Mouse (Mus musculus): Measurements from ENCODE around the gene Ncoa1. TPM values are rescaled to one million over a fixed set of nuclear protein-coding genes. Genes with fewer than 3 reads are reported as not detected.

Ncoa1 gene
- polyA plus RNA-seq, 1 experiment = 59.6 TPM

DNA sequence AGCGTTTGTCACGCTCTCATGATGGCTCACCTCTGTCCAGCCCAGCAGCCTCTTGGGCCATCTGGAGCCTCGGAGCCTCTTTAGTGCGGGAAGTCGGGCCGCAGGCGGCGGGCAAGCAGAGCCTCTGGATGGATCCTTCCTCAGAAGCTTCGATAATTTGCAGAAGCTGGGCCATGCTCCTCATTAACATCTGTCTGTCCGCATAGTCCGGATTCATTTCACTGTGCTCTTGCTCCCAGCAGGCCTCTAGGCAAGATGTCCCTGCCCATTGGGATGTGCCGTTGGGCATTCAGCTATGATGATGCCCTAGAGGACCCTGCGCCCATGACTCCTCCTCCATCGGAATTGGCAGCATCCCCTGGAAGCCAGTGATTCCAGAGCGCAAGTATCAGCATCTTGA is 239.5 kb downstream of the Ncoa1 start:
- no peak for DNase-seq (ENCODE audit: extremely low spot score in 1 of 2, low spot score in 1 of 2)

DNA sequence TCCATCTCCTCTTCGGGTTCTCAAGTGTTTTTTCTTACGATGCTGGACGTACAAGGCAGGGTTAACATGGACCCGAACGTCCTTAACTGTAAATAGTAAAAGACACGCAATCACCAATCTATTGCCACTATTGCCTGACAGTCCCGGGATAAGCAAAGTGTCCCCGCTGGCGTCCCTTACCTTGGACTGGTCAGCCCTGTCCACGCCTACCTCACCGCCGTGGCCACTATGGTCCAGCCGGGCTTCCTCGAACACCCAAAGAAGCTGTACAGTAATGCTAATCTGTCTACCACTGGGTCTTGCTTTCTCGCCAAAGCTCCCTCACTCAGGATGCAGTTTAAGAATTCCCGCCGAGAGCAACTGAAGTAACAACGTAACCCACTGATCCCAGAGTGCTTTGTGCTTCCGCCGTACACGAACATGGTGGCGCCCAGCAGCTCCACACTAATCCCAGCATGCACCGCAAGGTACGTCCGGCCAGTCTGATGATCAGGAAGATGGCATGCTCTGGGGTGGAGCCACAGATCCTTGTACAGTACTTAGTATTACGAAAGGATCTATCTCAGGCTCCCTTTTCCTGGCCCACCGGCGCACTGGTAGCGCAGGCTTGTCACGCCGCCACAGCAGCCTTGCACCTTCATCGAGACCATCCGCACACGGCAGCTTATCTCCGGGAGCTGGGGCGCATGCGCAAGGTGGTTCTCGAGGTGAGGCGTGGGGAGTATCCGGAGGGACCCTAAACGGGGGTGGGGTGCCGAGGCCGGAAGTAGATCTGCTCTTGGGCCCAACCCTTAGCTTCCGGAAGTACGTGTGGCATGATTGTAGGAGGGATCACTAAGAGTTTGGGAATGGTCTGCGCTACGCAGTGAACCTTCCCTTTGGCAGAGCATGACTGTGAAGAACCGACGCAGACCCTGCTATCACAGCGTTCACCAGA is 243.1 kb downstream of the Ncoa1 start, which contains the start of the genes Ptrhd1 and Cenpo:
Gene Ptrhd1 (plus strand): TSS at position 456 of the 937 bp plus-strand sequence.
Gene Cenpo (minus strand): TSS at position 723 of the 937 bp plus-strand sequence.
- DNase-seq (ENCODE audit: extremely low spot score in 1 of 2, low spot score in 1 of 2) = peak; percentile 95 to 97

DNA sequence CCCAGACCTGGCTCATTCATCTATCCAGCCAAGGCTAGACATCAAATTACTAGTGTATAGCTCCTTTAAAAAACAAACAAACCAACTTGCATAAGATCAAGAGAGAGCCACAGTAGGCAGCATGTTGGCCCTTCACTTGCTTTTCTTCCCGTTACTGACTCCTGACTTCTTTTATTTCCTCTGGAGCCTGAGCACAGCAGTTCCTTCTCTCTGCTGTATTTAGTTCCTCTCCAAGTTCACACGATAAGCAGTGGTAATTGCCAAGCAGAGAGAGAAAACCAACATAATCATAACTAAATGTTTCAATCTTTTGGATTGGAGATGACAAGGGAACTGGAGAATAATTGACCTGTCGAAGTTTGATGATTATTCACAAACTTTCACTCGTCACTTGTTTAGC is 244.2 kb downstream of the Ncoa1 start:
- no peak for DNase-seq (ENCODE audit: extremely low spot score in 1 of 2, low spot score in 1 of 2)

DNA sequence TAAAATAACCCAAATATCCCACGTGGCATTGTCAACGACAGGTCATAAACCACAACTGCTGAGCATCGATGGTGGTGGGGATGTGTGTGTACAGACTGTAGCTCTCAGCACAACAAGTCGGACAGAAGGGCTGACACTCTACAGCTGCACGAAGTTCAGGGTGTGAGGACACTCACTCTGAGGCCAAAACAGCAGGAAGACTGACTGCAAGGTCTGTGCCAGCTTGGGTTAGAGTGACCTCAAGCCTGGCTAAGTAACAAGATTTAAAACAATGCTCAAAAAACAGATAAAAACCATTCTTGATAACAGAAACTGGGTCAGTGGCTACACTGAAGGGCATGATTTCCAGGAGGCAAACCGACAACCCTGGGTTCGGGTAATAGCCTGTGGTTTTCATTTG is 246.8 kb downstream of the Ncoa1 start:
- no peak for DNase-seq (ENCODE audit: extremely low spot score in 1 of 2, low spot score in 1 of 2)

DNA sequence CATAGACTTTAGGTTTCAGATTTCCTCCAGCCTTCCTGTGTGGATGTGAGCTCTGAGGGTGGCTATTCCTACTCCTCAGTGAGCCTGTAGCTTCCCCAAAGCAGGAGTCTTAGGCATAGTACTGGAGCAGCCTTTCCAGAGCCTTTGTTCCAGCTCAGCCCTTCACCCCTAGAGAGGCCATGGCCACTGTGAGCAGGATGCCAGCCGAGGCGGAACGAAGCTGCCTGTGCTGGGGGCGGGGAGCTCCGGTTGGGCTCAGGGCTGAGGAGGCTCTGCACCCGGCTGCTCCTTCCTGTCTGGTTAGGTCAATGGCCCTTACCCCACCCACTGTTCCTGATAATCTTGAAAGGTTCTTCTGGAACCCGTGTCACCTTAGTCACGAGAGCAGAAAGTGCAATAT is 264.1 kb downstream of the Ncoa1 start:
- no peak for DNase-seq (ENCODE audit: extremely low spot score in 1 of 2, low spot score in 1 of 2)

DNA sequence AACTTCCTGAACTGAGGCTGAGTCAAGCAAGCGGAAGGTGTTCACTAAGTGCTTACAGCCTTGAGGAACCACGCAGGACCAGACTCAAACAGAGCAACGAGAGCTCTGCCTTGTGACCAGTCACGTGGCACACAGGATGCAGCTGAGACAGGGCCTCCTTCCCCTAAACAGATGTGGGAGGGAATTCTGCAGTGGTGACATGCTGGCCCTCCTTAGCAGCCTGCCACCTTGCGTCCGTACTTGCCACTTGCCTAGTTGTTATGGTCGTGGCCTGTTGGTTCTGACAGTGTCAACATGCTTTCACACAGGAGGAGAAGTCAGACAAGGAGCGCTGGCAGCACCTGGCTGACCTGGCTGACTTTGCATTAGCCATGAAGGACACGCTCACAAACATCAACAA is 265.8 kb downstream of the Ncoa1 start:
- no peak for DNase-seq (ENCODE audit: extremely low spot score in 1 of 2, low spot score in 1 of 2)

DNA sequence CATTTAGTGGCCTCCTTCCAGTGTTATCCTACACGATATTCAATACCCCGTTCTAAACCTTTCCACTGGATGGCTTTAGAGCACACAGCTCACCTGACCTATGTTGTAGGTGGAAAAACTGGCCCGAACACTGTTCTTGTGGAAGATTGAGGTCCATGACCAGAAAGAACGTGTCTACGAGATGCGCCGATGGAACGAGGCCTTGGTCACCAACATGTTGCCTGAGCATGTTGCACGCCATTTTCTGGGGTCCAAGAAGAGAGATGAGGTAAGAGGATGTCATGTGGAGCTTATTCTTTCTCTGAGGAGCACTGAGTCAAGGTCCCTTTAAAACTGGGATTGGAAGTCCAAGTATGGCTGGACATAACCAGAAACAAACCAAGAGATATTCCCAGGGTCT is 267.8 kb downstream of the Ncoa1 start:
- no peak for DNase-seq (ENCODE audit: extremely low spot score in 1 of 2, low spot score in 1 of 2)

DNA sequence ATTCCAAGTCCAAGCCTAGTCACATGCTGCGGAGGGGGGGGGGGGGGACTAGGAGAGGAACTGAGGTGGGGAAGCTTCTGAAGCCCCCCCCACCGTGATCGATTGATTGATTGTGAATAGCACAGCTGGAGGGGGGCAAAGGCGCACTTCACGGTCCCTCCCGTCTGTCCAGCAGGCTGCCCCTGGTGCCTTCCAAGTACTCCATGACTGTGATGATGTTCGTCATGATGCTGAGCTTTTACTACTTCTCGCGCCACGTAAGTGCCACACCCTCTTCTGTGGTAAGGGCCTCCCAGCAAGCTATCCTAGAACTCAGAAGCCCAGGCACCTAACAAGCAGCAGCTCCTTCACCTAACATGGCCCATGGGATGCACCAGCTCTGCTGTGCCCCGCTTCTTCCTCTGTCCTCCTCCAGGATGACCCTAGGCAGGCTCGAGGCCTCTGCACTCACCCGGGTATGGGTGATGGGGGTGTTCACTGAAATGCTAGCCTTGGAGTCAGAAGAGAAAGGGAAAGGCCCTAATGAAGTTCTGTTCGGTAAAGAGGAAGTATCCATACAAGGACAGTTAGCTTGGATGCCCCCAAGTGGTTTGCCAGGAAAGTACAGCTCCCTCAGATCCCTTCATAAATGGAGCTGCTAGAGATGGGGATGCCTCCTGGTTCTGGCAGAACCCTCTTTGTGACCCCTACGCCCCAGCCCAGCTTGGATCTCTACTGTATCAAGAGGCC is 268.4 kb downstream of the Ncoa1 start:
- peak; percentile 56 to 85 for DNase-seq (ENCODE audit: extremely low spot score in 1 of 2, low spot score in 1 of 2)

DNA sequence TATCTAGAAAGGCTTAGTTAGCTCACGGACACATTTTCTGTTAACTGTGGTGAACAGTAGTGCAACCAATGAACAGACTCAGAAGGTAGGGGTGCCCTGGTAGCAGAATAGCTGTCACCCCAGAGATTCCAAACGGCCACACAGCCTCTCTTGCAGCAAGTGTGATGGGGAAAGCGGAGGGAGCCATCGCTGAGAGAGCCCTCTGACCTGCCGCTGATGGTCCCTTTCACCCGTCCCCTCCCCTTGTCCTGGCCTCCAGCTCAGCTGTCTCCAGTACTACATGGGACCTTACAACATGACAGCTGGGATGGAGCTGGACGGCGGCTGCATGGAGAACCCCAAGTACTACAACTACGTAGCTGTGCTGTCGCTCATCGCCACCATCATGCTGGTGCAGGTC is 270.9 kb downstream of the Ncoa1 start:
- DNase-seq (ENCODE audit: extremely low spot score in 1 of 2, low spot score in 1 of 2) = no peak

DNA sequence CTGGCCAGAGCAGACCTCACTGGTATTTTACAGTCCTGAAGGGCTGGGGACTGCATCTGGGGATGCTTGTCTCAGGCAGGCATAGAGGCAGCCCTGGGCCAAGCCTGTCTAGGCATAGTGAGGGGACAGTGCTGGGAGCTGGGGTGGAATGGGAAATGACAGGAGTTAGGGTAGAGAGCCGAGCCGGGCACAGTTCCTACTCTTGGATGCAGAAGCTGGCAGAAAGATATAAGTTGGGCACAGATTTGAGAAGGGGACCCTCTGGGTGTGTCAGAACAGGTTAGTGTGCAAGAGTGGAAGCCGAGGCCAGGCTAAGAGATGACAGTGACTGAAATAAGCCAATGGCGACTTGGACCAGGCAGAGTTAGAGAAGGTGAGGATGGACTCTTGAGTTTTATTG is 274.8 kb downstream of the Ncoa1 start:
- no peak for DNase-seq (ENCODE audit: extremely low spot score in 1 of 2, low spot score in 1 of 2)

DNA sequence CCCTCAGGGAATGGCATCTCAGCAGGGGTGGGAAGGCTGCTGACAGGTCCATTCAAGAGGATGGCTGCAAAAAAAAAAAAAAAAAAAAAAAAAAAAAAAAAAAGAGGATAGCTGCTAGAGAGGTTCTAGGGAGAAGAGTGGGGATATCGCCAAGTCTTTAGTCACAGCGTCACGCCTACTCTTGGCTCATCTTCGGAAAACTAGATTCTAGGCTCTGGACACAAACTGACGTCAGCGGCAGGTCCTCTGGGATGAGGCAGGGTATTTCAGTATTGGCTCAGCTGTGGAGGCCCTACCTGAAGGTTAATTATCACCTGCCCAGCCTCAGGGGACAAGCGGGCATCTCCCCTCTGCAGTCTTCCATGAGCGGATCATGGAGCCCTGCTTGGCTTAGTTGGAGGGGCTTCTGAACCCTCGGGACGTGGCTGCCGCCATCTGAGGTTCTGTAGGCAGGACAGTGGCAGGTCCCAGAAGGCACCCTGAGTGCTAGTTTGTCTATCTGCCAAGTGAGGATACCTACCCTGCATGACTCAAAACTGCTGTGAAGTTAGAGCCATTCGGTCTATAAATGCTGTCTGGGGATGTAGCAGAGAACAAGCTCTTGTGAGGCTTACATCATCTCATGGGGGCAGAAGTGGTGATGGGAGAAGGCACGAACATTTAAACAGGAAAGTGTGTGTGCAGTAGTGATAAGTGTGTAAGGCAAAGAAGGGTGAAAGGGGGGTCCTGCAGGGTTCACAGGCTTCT is 275.4 kb downstream of the Ncoa1 start:
- peak; percentile 66 to 86 for DNase-seq (ENCODE audit: extremely low spot score in 1 of 2, low spot score in 1 of 2)

DNA sequence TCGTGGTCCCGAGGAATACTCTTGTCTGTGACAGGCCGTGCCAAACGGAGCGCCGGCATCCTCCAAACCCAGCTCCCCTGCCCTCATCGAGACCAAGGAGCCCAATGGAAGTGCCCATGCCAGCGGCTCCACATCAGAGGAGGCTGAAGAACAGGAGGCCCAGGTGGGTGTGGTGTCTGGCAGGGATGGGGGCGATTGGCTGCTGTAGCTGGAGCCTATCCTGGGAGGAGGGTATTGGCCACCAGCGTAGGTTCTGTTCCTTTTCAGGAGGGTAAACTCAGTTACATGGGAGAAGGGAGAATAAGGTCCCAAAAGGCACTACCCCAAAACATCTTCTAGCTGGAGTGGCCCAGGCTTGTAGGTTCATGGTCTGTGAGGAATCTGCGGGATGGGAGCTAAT is 277.7 kb downstream of the Ncoa1 start:
- no peak for DNase-seq (ENCODE audit: extremely low spot score in 1 of 2, low spot score in 1 of 2)

DNA sequence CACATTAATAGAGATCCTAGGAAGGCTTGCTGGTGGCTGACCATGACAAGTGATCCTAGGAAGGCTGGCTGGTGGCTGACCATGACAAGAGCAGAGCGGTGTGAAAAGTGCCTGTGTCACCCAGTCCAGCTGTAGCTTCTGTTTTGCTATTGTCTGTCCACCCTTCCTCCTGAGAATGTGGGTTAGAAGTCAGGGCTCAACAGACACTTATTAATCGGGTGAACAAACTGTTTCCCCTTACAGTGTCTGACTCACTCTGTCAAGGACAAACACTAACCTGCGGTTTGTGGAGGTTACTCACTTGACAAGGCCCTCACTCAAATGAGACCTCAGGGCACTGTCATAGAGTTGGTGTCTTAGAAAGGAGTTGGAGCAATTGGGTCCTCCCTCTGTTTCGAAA is 278.3 kb downstream of the Ncoa1 start:
- no peak for DNase-seq (ENCODE audit: extremely low spot score in 1 of 2, low spot score in 1 of 2)

Other genes starting within 250 kb of the Ncoa1 start
- gene Ptrhd1, start 243.2 kb downstream of the Ncoa1 start, polyA plus RNA-seq (2012; rRNA removed) = 6.7 and 6.8 TPM in 2 replicates
- gene Cenpo, start 242.9 kb downstream of the Ncoa1 start, polyA plus RNA-seq (2012; rRNA removed) = 6.2 and 6.7 TPM in 2 replicates
- gene Itsn2, start 115.5 kb upstream of the Ncoa1 start, polyA plus RNA-seq (2012; rRNA removed) = 40.2 and 47.4 TPM in 2 replicates
- gene Gm3625, start 115.7 kb upstream of the Ncoa1 start, polyA plus RNA-seq (2012; rRNA removed) = not detected in 2 replicates